Mouse (Mus musculus) splenic B cell, adult 2 months (primary cell): ENCODE results near the gene Wsb1.

ENCODE experiments used
- DNase-seq: peaks from one replicate; pipeline ENCODE4 v3.0.0-alpha.2; 2011; ENCODE audit warnings: low read depth, low spot score
- H3K27me3 ChIP-seq: 2 replicates; pipeline ENCODE4 v1.6.1; 2012; ENCODE audit warnings: mild to moderate bottlenecking, low read length, moderate library complexity, mixed read lengths; ENCODE audit not compliant: control insufficient read depth, poor library complexity, insufficient read depth, severe bottlenecking
- H3K36me3 ChIP-seq: 2 replicates; pipeline ENCODE4 v1.6.1; 2012; ENCODE audit warnings: mild to moderate bottlenecking, low read length, moderate library complexity, mixed read lengths; ENCODE audit not compliant: control insufficient read depth, poor library complexity, insufficient read depth, severe bottlenecking

Gene Wsb1

DNA sequence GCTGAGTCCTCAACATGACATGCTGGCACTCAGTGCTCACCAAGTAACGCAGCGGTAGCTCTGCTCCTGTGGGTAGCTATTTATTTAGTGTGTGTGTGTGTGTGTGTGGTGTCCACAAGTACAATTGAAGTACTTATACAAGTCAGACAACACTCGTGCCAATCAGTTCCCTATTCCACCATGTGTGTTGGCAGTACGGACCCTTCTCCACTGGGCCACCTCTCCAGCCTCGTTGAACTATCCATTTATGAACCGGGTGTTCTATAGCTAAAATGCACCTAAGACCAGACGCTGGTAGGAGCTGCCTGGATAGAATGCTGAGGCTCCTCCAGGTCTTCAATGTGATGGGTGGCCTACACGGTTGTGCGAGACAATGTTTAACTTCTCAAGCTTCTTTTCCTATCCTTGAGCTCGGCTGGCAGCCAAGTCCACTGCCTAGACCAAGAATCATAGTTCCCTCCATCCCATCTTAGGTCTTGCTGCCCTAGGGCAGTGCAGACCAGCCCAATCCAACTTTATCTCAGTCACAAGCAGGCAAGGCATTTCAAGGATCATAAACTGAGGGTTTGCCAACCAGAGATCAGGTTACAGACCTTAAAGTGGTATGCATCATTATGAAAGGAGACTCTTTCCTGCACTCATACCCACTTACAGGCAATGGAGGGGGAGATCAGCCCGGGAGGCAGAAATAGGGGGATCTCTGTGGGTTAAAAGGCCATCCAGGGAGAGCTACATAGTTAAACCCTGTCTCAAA is 16.6 kb downstream of the Wsb1 start:
- peaks cover 12% of the 10 kb centered on the region for H3K36me3 ChIP-seq
- no peaks in the 10 kb centered on the region for H3K27me3 ChIP-seq
- no peak for DNase-seq

DNA sequence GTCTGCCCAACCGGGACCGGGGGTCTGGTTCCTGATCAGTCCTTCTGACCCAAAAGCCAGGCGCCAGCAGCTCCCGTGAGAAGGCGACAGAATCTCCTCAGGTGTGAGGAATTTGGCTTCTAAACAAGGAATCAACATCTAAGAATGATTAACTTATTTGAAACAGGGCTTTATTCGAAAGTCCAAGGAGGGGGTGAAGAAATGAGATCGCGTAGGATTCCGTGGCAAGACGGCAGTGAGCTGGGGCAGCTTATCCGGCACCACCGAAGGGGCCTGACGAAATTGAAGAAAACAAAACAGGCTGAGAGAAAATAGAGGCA is 24.3 kb downstream of the Wsb1 start:
- Histone ChIP-seq H3K36me3 (no peaks in the 10 kb centered on the region), H3K27me3 (no peaks in the 10 kb centered on the region)
- no peak for DNase-seq

DNA sequence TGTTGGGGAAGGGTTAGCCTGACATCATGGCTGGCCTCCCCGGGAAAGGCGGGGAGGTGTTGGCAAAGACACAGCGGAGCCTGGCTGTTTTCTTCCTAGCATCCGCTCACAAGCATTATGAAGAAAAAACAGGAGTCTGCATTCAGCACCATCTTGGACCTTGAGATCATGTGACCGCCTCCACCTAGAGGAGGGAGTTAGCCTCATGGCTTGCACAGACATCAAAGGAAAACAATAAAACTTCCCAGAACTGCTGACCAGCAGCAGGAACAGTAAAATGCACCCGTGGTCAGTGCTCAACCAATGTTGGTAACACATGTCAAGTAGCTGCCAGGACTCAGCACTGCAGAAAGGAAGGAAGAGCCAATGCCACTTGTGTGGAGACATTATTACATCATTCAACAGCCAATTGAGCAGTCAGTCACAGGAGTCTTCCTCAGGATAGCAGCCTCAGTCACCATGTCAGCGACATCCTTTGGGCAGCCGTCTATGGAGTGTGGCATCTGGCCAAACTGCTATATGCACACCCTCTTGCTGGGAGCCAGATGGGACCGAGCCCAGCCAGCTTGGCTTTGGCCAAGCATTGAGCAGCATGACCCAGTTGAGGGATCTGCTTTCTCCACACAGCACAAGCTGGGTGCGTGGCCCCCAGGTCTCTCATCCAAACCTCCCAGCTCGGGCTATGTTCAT is 24.8 kb downstream of the Wsb1 start:
- Histone ChIP-seq H3K36me3 (no peaks in the 10 kb centered on the region), H3K27me3 (no peaks in the 10 kb centered on the region)
- no peak for DNase-seq

DNA sequence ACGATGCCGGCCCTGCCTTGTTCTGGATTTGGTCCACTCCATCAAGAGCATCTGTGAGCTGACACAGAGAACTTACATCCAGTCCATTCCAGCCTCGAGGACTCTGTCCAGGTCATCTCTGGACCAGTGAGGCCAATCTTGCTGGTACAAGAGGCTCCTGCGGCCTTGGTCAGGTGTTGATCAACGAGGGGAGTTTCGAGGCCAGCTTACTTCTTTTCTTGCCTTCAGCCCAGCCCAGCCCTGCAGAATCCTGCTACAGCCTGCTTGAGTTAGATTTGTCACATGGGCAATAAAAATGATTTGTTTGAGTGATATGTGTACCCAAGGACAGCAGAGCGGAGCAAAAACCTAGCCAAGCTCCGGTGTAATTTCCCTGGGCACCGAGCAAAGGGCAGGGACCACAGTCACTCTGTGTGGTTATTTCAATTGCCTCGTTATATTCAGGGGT is 25.4 kb downstream of the Wsb1 start:
- no peak for DNase-seq
- Histone ChIP-seq H3K27me3 (no peaks in the 10 kb centered on the region), H3K36me3 (no peaks in the 10 kb centered on the region)

DNA sequence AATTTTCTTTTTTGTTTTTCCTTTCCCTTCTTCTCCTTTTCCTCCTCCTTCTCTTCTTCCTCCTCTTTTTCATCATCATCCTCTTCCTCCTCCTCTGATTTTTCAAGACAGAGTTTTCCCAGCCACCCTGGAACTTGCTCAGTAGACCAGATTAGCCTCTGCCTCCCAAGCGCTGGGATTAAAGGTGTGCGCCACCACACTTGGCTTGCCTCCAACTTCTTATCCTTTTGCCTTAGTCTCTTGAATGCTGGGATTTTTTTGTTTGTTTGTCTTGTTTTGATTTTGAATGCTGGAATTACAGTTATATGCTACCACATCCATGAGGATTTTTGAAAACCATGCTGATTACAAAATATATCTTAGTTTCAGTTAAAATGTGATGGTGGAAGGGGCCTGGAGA is 26.4 kb downstream of the Wsb1 start:
- no peaks in the 10 kb centered on the region for H3K36me3 ChIP-seq
- no peak for DNase-seq
- H3K27me3 ChIP-seq: no peaks in the 10 kb centered on the region

DNA sequence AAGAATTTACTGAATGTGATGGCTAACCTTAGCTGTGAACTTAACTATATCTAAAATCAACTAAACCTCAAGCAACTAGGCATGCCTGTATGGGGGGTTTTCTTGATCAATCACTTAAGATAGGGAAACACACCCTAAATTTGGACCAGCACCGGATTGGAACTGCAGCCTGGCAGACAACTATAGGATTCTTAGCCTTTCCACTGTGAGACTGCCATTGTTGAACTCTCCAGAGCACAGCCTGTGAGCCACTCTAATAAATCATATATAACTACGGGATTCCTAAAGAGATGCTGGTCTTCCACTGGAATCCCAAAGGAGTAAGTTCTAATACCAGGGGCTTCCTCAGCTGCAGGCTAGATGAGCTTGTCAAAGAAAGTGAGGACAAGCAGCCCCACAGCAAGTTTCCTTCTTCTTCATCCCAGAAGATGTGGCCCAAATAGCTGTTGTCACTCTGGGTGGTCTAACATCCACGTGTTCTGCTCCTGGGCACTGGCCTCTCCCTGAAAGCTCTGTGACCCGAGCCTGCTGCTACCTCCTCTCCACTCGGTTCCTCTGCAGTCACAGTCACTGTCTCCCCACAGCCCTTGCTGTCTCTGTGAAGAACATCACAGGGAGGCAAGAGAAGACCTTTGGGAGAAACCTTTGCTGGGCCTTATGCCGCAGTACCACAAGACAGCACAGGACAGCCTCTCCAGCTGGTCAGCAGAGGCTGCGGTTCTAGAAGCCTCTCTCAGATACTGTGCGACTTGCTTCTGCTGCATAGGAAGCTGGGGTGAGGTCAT is 28.9 kb downstream of the Wsb1 start:
- Histone ChIP-seq H3K36me3 (no peaks in the 10 kb centered on the region), H3K27me3 (no peaks in the 10 kb centered on the region)
- no peak for DNase-seq

DNA sequence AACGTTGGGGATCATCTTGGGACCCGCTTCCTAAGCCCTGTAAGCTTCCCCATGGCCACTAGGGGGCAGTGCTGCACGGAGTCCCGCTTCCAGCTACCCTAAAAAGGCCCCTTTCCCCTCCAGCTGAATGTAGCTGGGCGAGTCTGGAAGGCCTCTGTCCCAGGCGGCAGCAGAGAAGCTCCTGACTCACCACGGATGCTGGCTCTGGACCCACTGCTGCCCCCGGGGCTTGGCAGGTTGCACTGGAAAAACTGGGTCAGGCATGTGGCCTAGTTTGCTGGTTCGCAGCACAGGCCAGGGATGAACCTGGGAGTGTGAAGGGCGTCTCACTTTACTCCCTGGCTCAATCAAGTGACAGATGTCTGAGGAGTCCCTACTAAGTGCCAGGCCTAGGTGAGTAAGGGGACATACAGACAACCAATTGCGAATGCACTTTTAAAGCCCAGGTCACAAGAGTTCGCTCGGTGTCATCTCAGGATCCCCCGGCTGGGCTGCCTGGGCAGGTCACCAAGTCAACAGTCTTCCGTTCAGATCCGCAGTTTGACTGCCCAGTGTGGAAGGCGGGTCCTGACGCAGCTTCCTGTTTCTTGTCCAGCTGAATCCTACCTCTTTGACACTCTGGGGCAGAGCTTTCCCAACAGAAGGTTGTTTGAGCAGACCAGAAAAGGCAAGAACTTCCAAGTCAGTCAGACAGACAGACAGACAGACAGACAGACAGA is 29.8 kb downstream of the Wsb1 start:
- H3K36me3 ChIP-seq: no peaks in the 10 kb centered on the region
- peak; percentile 81 for DNase-seq
- H3K27me3 ChIP-seq: no peaks in the 10 kb centered on the region

DNA sequence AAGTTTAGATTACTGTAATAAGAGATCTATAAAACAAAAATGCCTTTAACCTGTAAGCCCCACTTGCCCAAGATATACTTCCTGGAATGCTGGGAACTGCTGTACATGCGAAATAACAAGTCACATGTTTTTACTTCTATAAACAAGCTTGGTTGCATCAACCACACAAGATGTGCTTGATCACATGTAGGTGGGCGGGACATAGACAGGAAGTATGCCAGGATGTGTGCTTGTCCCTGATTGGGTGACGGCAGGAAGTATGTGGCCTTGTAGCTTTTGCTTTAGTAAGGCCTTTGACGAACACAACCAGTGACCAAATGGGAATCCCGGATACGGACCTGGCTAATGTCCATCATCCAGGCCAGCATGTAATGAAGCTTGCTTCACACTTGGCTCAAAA is 31.1 kb downstream of the Wsb1 start:
- no peaks in the 10 kb centered on the region for H3K27me3 ChIP-seq
- peak; percentile 49 for DNase-seq
- H3K36me3 ChIP-seq: no peaks in the 10 kb centered on the region

DNA sequence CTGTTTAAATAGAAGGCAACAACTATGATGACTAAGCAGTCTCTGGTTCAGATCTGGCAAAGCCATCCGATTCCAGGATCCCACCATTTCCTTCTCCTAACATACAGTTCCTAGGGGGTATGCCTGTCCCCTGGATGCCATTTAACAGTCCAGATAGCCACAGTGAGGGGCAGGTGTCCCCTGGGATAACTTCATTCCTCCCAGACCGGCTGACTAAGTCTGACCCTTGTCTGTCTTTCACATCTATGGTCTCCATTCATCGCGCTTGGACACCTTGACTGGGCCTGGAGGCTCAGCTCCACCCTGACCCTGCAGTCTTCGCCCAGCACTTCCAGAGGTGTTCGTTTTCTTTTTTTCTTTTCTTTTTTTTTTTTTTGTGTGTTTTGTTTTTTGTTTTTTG is 31.8 kb downstream of the Wsb1 start:
- H3K36me3 ChIP-seq: no peaks in the 10 kb centered on the region
- no peaks in the 10 kb centered on the region for H3K27me3 ChIP-seq
- no peak for DNase-seq

DNA sequence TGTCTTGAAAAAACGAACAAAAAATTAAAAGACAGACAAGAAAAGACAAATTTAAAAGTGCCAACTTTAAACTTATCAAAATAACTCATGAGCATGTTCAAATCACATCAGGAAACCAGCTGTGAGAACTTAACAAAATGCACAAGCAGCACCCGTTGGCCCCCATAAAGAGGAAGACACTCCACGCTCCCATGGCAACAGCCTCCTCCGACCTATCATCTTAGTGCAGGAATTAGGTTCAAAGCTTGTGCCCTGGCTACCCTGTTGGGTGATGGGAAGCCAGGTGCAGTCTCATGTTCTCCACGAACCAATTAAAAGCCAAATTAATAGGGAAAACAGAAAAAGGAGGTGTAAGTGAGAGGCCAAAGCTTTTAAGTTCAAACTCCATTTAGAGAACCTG is 32.8 kb downstream of the Wsb1 start:
- no peaks in the 10 kb centered on the region for H3K36me3 ChIP-seq

DNA sequence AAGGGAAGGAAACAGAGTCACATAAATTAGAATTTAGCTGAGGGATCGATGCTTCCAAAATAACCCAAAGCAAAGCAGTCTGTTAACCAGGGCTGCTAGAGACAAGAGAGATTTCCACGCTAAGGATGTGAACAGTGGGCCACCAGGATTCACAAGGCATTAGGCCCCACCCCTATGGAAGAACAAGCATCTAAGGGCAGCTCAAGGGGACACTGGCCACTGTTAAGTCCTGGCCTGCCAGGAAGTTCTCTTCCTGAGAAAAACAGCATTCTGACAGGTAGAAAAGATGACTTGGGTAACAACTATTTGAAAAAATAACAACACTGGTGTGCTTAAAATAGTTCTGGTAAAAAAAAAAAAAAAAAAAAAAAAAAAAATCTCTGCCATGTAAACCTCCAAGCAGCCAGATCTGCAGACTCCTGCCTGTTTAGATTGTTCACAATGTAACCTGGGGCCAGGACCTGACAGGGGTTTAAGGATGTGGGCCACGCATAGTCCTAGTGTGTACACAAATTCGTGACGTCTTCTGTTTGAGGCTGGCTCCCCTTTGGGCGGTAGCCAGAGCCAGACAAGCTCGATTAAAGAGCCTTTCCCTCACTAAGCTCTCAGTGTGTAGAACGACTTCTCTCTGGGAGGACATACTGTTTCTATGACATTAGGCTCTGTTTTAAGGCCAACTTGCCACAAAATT is 35.4 kb downstream of the Wsb1 start:
- DNase-seq: no peak
- Histone ChIP-seq H3K36me3 (no peaks in the 10 kb centered on the region), H3K27me3 (no peaks in the 10 kb centered on the region)

More for the DNA sequence above, 32.8 kb downstream of the Wsb1 start:
- no peaks in the 10 kb centered on the region for H3K27me3 ChIP-seq
- no peak for DNase-seq

DNA sequence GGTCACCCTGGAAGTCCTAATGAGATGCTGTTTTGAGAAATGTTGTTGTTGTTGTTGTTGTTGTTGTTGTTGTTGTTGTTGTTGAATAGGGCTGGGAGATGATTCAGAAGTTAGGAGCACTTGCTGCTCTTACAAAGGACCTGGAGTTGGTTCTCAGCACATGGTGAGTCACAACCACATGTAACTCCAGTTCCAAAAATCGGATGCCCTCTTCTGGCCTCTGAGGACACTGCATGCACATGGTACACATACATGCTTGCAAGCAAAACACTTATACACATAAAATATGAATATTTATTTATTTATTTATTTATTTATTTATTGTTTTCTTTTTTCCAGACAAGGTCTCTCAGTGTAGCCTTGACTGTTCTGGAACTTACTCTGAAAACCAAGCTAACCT is 36.4 kb downstream of the Wsb1 start:
- peak; percentile 42 for DNase-seq
- Histone ChIP-seq H3K27me3 (no peaks in the 10 kb centered on the region), H3K36me3 (no peaks in the 10 kb centered on the region)

DNA sequence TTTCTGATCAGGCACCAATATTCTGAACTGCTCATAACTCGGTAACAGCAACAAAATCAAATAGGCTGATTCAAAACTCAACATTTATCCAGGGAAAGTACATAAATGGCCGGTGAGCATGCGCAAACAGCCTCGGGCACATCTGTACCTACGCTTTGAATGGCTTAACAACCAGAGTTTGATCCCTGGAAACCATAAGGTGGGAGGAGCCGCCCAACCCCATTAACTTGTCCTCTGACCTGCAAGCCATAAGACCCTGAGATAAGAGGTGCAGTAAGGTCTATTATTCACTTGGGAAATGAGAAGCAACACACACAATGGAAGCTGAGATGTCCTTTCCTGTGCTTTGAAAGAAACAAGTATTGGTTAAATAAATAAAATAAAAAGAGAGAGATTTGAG is 37.3 kb downstream of the Wsb1 start:
- H3K27me3 ChIP-seq: no peaks in the 10 kb centered on the region
- no peaks in the 10 kb centered on the region for H3K36me3 ChIP-seq
- DNase-seq: no peak

DNA sequence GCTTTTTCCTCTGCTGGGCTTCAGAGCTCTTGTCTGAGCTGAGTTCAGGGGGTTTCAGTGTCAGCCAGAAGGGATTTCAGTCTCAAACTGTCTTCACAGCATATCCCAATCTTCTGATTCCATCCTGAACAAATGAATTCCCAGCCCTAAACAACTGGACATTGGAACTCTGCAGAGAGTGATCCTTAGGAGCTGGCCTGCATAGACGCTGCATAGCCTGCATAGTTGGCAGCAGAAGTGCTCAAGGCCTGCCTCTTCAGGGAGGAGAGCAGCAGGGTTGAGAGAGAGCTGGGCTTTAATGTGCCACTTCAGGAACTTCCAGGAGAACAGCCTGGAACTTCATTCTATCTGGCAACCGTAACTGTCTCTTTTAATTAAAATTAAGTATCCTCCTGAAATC is 38.9 kb downstream of the Wsb1 start:
- no peak for DNase-seq
- Histone ChIP-seq H3K27me3 (no peaks in the 10 kb centered on the region), H3K36me3 (no peaks in the 10 kb centered on the region)
